Mouse (Mus musculus): ENCODE results near the gene Chrne.

The Chrne gene

DNA sequence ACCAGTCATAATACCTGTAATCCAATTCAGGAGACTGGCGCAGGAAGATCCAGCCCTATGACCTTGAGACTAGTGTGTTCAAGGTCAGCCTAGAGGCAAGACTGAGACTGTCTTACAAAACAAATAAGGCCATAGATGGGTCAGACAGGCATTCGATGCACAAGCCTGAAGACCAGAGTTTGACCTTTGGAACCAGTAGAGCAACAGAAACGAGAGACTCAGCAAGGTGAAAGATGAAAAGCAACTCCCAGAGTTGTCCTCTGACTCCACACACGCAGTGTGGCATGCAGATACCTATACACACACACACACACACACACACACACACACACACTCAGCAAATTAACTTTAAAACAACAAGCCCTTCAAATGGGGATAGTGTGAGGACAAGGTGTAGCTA, 7.9 kb upstream of the Chrne start:
- no peak for DNase-seq (ENCODE audit: low spot score)

DNA sequence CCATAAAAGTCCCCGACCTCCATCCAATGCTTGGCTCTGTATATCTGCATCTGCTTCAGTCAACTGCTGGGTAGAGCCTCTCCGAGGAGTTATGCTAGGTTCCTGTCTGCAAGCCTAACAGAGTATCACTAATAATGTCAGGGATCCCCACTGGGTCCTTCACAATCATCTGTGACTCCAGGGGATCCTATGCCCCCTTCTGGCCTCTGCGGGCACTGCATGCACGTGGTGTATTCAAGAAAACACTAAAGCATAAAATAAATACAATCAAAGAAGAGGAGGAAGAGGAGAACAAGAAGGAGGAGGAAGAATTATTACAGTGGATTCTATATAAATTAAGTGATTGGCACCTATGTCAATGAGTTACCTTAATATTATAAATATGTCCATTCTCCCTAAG, 6.5 kb upstream of the Chrne start:
- peak; percentile 77 for DNase-seq (ENCODE audit: low spot score)

DNA sequence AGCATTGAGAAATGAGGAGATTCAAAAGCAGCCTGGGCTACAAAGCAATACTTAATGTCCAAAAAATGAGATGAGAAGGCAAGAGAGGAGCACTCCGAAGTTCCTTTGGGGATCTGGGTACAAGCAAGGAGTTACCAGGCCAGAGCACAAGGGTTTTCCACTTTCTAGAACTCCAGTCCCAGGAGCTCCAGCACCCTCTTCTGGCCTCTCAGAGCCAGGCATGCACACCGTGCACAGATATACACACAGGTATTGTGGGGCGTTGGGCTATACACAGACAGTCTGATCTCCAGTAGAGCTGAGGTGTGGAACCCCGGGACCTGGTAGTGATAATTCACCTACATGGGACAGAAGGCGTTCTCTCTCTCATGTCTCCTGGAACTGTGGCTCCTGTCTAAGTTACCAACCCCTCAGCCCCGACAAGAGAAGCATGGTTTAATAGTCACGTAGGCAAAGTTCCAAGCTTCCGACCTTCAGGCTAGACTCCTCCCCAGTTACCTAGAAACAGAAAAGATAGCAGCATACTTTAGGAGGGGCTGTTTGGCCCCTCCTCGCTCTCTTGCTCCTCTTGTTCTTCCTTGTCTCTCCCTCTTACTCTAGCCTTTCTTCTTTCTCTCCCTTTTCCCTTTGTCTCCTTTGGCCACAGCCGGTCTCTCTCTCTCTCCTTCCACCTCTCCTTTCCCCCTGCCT, 4.2 kb upstream of the Chrne start:
- DNase-seq (ENCODE audit: low spot score): no peak

DNA sequence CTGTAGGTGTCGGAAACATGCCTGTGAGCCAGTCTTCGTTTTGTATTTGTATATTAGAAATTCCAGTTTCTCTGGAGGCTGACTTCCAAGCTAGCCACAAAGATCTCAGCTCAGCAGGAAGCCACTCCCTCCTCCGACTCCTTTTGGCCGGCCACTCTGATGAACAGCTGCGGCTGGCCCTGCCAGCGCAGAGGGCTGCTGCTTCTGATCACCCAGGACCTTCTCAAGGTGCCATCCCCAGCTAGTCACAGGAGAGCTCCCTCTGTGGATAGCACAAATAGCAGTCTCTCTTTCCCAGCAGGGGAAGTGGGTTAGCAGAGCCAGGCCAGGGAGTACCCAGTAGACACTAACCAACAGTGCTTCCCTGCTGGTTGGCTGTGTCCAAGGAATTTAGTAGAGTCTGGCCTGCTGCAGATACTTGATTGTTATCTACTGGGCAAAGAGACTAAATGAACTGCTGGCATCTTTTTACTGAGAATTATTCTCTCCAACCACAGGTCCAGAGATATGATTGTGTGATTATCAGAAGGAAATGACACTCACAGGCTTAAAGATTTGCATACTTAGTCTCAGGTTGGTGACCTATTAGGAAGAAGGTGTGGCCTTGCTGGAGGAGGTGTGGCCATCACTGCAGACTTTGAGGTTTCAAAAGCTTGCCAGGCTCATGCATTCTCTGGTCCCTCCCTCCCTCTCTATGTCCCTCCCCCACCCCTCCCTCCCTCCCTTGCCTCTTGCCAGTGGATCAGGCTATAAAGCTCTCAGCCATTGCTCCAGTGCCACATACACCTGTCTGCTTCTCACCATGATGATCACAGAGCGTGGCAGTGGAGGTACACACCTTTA, 3.2 kb upstream of the Chrne start:
- DNase-seq (ENCODE audit: low spot score): no peak

- peak; percentile 17 for DNase-seq (ENCODE audit: low spot score)
Measured at GRCm38 (mm10) chr11:70615516-70616093, 3.4 kb downstream of the Chrne start, which contains the start of gene 4930544D05Rik. 4930544D05Rik (plus strand) TSS chr11:70615848.

DNA sequence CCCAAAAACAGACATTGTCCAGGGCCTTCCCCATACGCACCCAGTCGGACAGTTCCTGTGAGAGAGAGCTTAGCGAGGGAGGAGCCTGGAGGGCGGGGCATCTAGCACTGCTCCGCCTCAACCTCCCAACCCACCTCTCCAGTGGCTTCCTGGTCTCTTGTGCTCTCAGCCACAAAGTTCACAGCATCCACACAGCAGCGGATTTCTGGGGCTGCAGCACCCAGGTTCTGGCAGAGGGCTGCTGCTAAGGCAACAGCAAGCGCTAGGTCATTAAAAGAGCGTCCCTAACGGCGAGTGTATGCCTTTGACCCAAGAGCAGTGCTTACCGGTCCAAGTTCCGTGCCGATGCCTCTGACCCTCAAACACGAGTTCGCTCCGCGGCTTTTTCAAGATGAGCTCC, 3.9 kb downstream of the Chrne start:
- peak; percentile 76 for DNase-seq (ENCODE audit: low spot score)

DNA sequence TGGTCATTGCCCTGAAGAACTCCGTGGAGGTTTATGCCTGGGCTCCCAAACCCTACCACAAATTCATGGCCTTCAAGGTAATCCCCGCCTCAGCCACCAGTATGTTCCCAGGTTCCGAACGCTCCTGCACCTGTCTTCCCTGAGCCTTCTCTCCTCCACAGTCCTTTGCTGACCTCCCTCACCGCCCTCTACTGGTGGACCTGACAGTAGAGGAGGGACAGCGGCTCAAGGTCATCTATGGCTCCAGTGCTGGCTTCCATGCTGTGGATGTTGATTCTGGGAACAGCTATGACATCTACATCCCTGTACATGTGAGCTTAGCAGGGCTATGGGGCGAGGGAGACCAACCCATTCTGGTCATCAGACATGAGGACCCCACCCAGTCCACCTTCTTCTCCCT, 6.5 kb downstream of the Chrne start:
- DNase-seq (ENCODE audit: low spot score): no peak

DNA sequence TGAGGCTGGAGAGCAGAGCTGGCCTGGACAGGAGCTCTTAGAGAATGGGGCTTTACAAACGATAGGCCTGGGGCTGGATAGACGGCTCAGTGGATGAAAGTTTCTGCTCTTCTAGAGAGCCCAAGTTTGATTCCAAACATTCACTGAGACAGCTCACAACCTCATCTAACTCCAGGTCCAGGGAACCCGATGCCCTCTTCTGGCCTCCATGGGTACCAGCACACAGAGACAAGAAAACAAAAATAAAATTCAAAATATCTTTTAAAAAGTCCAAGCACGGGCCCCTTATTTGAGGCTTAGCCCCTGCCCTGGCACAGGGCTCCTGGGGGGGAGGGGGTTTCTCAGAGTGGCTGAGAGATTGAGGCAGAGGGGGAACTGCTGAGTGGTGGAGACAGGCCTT, 8.3 kb downstream of the Chrne start:
- no peak for DNase-seq (ENCODE audit: low spot score)

GRCm38 (mm10) chr11:70608381-70609066, 10.5 kb downstream of the Chrne start:
- peak; percentile 30 for DNase-seq (ENCODE audit: low spot score)

GRCm38 (mm10) chr11:70607611-70608010, 11.4 kb downstream of the Chrne start:
- DNase-seq (ENCODE audit: low spot score): no peak

- DNase-seq (ENCODE audit: low spot score): no peak
Measured at GRCm38 (mm10) chr11:70606717-70607116, 12.3 kb downstream of the Chrne start.

- peak; percentile 88 for DNase-seq (ENCODE audit: low spot score)
Measured at GRCm38 (mm10) chr11:70605024-70605566, 13.9 kb downstream of the Chrne start.

GRCm38 (mm10) chr11:70598451-70598953, 20.5 kb downstream of the Chrne start:
- no peak for DNase-seq (ENCODE audit: low spot score)

DNA sequence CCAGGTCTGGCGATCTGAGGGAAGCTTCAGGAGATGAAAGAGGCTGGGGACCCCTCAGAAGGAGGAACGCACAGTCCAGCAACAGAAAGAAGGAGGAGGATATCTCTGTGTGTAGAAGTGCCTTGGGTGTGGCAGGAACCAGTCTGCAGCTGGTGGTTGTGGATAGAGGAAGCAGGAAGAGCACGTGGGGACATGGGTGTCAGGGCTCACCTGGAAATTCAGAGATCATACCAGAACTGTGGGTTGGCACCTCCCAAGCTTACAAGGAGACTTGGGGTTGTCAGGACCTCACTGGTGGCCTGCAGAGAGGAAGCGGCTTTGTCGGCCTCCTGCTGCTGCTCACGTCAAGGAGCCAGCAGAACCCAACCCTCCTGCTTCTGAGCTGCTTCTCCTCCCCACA, 21.7 kb downstream of the Chrne start:
- DNase-seq (ENCODE audit: low spot score): no peak

DNA sequence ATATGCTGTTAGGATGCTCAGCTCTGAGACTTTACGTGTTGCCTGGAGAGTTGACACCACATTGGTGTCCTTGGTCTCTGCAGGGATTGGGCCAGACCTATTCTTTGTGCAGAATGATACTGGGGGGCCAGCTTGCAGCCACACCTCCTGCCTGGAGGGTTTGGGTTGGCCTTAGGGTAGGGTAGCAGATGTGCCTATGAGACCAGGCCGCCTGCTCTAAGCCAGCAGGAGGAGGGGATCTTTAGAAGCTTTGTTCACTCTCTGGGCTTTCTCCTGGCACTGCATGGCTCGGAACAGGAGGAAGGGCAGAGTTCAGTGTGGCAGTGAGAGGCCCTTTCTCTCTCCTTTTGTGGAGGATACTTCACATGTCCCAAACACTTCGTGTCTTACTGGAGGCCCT, 22.9 kb downstream of the Chrne start:
- no peak for DNase-seq (ENCODE audit: low spot score)

DNA sequence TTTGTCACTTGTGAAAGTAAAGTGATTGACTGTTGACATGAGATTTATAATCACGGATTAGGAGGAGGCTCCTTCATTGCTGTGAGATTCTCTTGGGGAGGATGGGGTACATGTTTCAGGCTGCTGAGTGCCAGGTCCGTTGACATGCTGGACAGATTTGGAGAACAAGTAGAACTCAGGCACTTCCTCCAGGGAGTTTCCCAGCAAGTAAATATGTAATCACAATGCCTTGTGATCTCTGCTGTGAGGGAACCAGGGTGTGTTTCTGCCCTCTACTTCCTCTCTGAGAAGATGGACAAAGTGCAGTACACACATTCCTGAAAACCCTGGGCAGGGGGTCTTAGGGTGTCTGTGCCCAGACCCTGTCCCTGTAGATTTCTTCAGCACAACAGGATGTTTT, 23.4 kb downstream of the Chrne start:
- no peak for DNase-seq (ENCODE audit: low spot score)

DNA sequence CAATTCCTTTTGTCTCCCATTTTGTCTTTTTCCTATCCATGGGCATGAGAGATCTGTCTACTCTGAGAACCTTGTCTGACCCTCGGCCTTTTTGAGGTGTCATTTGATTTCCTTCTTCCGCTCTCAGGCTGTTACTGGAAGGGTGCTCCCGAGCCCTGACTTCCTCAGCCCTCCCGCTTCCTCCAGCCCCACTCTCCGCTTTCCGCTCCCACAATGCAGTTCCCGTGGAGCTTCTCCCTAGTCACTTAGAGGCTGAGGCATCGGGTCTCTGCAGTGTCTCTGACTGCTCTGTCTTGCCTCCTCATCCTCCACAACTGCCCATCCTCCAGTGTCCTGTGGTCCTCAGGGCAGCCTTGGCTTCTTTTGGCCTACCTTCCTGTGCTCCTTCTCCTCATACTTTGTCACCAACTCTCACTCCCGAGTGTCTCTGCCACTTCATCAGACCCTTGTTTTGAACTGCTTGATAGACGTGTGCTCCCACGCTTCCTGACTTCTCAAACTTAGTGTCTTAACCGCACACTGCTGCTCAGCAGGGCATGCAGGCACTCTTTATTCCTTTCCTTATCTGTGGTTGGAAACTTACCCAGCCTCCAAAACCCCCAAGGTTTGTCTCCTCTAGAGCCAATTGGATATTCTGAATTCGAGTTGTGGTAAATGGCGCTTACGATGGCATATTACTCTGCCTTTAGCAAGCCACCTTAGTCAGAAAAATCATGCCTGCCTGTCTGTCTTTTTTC, 24.6 kb downstream of the Chrne start:
- no peak for DNase-seq (ENCODE audit: low spot score)

GRCm38 (mm10) chr11:70591733-70592132, 27.3 kb downstream of the Chrne start:
- no peak for DNase-seq (ENCODE audit: low spot score)

- DNase-seq (ENCODE audit: low spot score): no peak
Measured at GRCm38 (mm10) chr11:70586954-70587353, 32.1 kb downstream of the Chrne start.

DNA sequence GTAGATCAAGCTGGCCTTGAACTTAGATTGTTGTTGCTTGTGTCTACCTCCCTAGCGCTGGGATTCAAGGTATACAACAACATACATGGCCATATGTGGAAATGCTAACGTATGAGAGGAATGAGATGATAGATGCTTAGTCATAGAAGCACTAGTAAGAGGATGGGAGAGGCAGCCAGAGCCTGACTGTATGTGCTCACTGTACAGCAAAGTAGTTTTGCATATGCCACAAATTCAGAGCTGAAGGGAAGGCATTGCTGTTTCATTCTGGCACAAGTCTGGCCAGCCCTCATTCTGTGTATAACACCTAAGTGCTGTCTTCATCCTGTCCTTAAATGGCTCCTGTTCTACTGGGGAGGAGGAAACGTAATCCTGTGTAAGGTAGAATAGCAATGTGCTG, 32.8 kb downstream of the Chrne start:
- no peak for DNase-seq (ENCODE audit: low spot score)

DNA sequence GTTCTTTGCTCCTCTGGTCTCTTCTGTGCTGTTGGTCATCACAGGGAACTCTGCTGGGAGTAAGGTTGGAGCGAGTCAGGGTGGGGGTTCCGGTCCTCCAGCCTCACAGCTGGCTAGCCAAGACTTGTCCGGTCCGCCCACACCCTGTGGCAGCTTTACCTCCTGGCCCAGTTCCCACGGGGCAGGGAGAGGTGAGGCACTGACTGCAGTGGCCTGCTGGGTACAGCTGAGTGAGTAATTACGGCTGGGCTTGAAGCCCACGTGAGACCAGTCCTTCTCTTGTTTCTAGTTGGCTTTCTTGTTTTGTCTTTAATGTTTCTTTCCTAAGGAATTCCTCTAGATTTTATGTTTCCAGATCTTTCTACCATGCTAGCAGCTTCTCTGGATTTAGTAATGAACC, 33.6 kb downstream of the Chrne start:
- no peak for DNase-seq (ENCODE audit: low spot score)
